Mouse (Mus musculus): ENCODE data around the gene Gm6164.
"Not testable (repeated sequence)": the region's sequence is repeated elsewhere in the genome, so short reads cannot be mapped to it uniquely, and the experiment has no call there.

The Gm6164 gene

GRCm38 (mm10) chr7:20205507-20205906, at the start of gene Gm6164:
Gene Gm6164 (minus strand): TSS chr7:20205607.
- not testable (repeated sequence) for DNase-seq (ENCODE audit: low read depth, low spot score)

- DNase-seq (ENCODE audit: low read depth, low spot score) = not testable (repeated sequence)
Measured at GRCm38 (mm10) chr7:20233728-20234127, 28.3 kb upstream of the Gm6164 start, which contains the start of gene Gm4498. Gene Gm4498 (minus strand): TSS chr7:20233828.

GRCm38 (mm10) chr7:20193410-20193809, 12.0 kb downstream of the Gm6164 start, which contains the start of gene Vmn1r95:
Gene Vmn1r95 (plus strand): TSS chr7:20193710.
- not testable (repeated sequence) for DNase-seq (ENCODE audit: low read depth, low spot score)

GRCm38 (mm10) chr7:20168277-20168676, 37.1 kb downstream of the Gm6164 start, which contains the start of gene Vmn1r94:
Gene Vmn1r94 (minus strand): TSS chr7:20168377.
- DNase-seq (ENCODE audit: low read depth, low spot score) = not testable (repeated sequence)

Measured in retina, adult 2 months (tissue).